9 mouse cellular contexts compared by ENCODE assay signal in the genomic region with DNA sequence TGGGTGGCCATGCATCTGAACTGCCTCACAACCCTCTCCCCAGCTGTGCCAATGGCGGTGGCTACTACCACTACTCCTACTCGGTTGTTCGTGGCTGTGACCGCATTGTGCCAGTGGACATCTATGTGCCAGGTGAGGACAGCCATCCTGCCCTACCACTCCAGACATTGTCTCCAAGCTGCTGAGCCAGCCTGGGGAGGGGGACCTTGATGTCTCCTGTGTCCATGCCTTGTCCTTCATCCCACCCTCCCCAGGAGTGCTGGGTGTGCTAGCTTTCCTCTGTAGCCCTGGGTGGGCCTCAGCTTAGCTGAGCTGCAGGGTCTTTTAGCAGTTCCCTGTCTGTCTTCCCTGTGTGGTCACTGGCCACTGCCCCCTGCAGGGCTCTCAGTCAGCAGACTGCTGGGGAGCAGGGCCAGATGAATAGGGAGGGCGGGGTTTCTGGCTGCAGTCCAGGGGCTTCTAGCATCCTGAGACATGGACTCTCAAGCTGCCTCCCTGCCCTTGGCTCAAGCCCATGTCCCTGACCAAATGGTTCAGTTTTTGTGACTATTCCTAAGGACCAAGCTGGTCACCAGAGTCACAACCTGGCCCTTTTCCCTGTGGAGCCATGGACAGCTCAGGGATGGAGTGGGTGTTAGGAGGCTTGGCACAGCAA. TPM values are rescaled to one million over a fixed set of nuclear protein-coding genes. Genes with fewer than 3 reads are reported as not detected.
DNase-seq lines count a peak whose midpoint lies in the region; TF ChIP-seq lines count a peak whose summit lies in the region.
"Had no signal": no experiment of that assay in that cellular context is flagged by ENCODE, and none has a peak within 500 bp of the region (broad histone marks: within the 10 kb centered on the region; RNA-seq: fewer than 3 reads in every experiment).

No protein-coding gene starts in this region.

- no peak overlapping the region for H3K27ac ChIP-seq in left cerebral cortex, adult 2 months
- H3K27ac ChIP-seq: stomach, embryonic 15.5 days had no signal

- DNase-seq in gastrocnemius, postnatal 10 days: peak; percentile 56
- no peak for DNase-seq in gastrocnemius, adult 8-10 months (ENCODE audit: low spot score in 2 of 2)
- no peak for DNase-seq in left cerebral cortex, adult 2 months (ENCODE audit: extremely low spot score in 1 of 2, low spot score in 2 of 2)
- DNase-seq in left cerebral cortex, postnatal 14 days (ENCODE audit: low spot score in 2 of 2): no peak
- peak; percentile 83 for DNase-seq in MN1 (ENCODE audit: low spot score)
- DNase-seq in heart, postnatal 4 days: peak; percentile 66
- no peak for DNase-seq in Muller cell, postnatal 12 days (ENCODE audit: inconsistent ontology term)
- DNase-seq in right cerebral cortex, postnatal 25 days: no peak

- intact Hi-C loops in left cerebral cortex, adult 2 months (cut with DNase I): no loop called here
- intact Hi-C loops in left cerebral cortex, postnatal 14 days (cut with DNase I): no loop called here

- no peak overlapping the region for H3K4me3 ChIP-seq in left cerebral cortex, adult 2 months
- H3K4me3 ChIP-seq: stomach, embryonic 15.5 days had no signal

- peak; percentile 2; the same call in 1 of the 2 replicates for TF ChIP-seq CTCF in left cerebral cortex, adult 2 months (IDR thresholded peaks at IDR 0.05)

RNA-seq across cellular contexts. Expression of a gene that starts 4.8 kb away (rescaled TPM):
- total RNA-seq in gastrocnemius, postnatal 10 days (2021): 100 to 1,000 TPM; 342 to 351 TPM
- total RNA-seq in gastrocnemius, adult 8-10 months (2022): 10 to 100 TPM; 19.5 to 33.6 (median 33.4) TPM
- 10 to 100 TPM; 16.6 to 23.3 TPM for total RNA-seq in left cerebral cortex, adult 2 months (2021)
- 10 to 100 TPM; 20.7 to 29.7 TPM for total RNA-seq in left cerebral cortex, postnatal 14 days (2021)
- 10 to 100 TPM; 18.5 to 23.4 TPM for total RNA-seq in heart, postnatal 4 days (2021)

RNA-seq across cellular contexts. Expression of a gene that starts 5.3 kb away (rescaled TPM):
- 10 to 100 TPM; 67.8 to 81.0 TPM for total RNA-seq in gastrocnemius, postnatal 10 days (2021)
- total RNA-seq in gastrocnemius, adult 8-10 months (2022): 10 to 100 TPM; 31.8 to 38.5 (median 34.6) TPM
- 10 to 100 TPM; 87.4 to 90.3 TPM for total RNA-seq in left cerebral cortex, adult 2 months (2021)
- total RNA-seq in left cerebral cortex, postnatal 14 days (2021): 10 to 100 TPM; 84.3 to 84.9 TPM
- total RNA-seq in heart, postnatal 4 days (2021): 100 to 1,000 TPM; 131 to 140 TPM

RNA-seq across cellular contexts. Expression of a gene that starts 7.1 kb away (rescaled TPM):
- total RNA-seq in gastrocnemius, postnatal 10 days (2021): 100 to 1,000 TPM; 371 to 457 TPM
- total RNA-seq in gastrocnemius, adult 8-10 months (2022): 100 to 1,000 TPM; 576 to 623 (median 605) TPM
- 100 to 1,000 TPM; 194 to 206 TPM for total RNA-seq in left cerebral cortex, adult 2 months (2021)
- 100 to 1,000 TPM; 171 to 187 TPM for total RNA-seq in left cerebral cortex, postnatal 14 days (2021)
- 100 to 1,000 TPM; 480 to 520 TPM for total RNA-seq in heart, postnatal 4 days (2021)

RNA-seq across cellular contexts. Expression of a gene that starts 29.8 kb away (rescaled TPM):
- 10 to 100 TPM; 26.4 to 31.3 TPM for total RNA-seq in gastrocnemius, postnatal 10 days (2021)
- 10 to 100 TPM; 12.7 to 16.9 (median 15.2) TPM for total RNA-seq in gastrocnemius, adult 8-10 months (2022)
- total RNA-seq in left cerebral cortex, adult 2 months (2021): 10 to 100 TPM; 37.8 to 43.3 TPM
- total RNA-seq in left cerebral cortex, postnatal 14 days (2021): 10 to 100 TPM; 39.4 to 41.5 TPM
- 10 to 100 TPM; 22.8 to 26.7 TPM for total RNA-seq in heart, postnatal 4 days (2021)

RNA-seq across cellular contexts. Expression of a gene that starts 36.2 kb away (rescaled TPM):
- total RNA-seq in gastrocnemius, postnatal 10 days (2021): 100 to 1,000 TPM; 952 to 954 TPM
- 100 to 1,000 TPM; 626 to 776 (median 688) TPM for total RNA-seq in gastrocnemius, adult 8-10 months (2022)
- total RNA-seq in left cerebral cortex, adult 2 months (2021): 100 to 1,000 TPM; 816 to 913 TPM
- total RNA-seq in left cerebral cortex, postnatal 14 days (2021): 100 to 1,000 TPM; 743 to 795 TPM
- 1,000 to 10,000 TPM in 1 of 2 experiments, 100 to 1,000 TPM in 1; 949 to 1,003 TPM for total RNA-seq in heart, postnatal 4 days (2021)

Comparison
In these comparisons a context has a peak if more than half of its experiments do, and no peak if none do; other contexts are left out.
1. DNase-seq: peak in gastrocnemius, postnatal 10 days (single experiment), MN1 (single experiment) and heart, postnatal 4 days (single experiment); none in gastrocnemius, adult 8-10 months (0 of 2), left cerebral cortex, adult 2 months (0 of 2), left cerebral cortex, postnatal 14 days (0 of 2), Muller cell, postnatal 12 days (single experiment) and right cerebral cortex, postnatal 25 days (single experiment).
2. RNA of a gene that starts 4.8 kb away (total RNA-seq): 342 to 351 TPM in gastrocnemius, postnatal 10 days; 19.5 to 33.6 TPM in gastrocnemius, adult 8-10 months, 20.7 to 29.7 TPM in left cerebral cortex, postnatal 14 days, 18.5 to 23.4 TPM in heart, postnatal 4 days and 16.6 to 23.3 TPM in left cerebral cortex, adult 2 months; every median in the first group is over 4 times any median in the second.